Mouse (Mus musculus): ENCODE data around the gene Stap2.

Stap2 gene

DNA sequence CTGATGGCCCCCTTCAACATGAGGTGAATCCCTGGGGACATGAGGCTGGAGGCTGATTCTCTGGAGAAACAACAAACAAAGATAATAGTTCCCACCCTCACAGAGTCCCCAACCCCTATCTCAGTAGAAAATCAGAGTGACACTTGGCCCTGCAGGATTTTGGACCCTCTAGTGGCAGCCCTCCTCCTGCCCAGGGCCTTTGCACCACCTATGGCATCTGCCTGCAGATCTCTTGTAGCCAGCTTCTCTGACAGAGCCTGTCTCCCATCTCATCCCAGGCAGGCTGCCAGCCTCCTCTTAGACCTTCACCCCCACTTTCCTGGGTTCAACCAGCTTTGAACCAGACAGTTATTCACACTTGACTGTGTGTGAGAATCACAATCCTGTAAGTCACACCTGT lies 44.6 kb downstream of the Stap2 start:
- in situ Hi-C loops (cut with MseI, MboI), result loop anchor here in 1 of 2 experiments (10.0 kb wide), 1 partner anchor 54 kb away; no protein-coding TSS in a partner anchor

DNA sequence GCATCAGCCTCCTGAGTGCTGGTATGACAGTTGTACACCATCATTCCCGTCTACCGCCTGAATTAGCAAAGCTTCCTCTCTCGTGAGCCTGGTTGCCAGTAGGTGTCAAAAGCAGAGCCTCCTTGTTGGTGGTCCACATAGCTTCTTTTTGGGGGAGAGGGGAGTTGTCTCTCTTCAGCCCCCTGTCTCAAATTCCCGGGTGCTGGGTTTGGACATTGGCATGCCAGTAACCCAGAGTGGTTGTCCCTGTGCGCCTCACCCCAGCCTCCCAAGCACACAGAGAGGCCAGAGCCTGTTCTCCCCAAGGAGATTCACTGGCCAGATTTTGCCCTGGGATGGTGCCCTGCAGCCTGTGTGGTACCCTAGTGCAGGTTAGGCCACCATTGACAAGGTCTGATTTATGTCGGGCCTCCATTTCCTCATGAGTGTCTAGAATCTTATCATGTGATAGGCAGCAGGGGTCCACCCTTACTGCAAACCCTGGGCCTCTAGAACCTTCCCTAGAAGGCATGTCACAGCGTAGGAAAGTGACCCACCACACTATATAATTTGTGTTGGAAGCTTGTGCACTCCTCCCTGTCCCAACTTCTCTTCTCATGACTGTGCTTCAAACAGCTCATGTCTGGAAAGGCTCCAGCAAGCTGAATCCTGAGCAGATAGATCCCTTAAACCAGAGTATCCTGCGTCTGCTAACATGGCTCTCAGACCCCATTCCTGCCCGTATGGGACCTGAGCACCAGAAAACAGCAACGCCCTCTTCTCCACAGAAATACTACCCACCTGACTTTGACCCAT lies 45.2 kb downstream of the Stap2 start:
- in situ Hi-C loops (cut with MseI, MboI), result loop anchor here in 1 of 2 experiments (10.0 kb wide), 1 partner anchor 55 kb away; no protein-coding TSS in a partner anchor

DNA sequence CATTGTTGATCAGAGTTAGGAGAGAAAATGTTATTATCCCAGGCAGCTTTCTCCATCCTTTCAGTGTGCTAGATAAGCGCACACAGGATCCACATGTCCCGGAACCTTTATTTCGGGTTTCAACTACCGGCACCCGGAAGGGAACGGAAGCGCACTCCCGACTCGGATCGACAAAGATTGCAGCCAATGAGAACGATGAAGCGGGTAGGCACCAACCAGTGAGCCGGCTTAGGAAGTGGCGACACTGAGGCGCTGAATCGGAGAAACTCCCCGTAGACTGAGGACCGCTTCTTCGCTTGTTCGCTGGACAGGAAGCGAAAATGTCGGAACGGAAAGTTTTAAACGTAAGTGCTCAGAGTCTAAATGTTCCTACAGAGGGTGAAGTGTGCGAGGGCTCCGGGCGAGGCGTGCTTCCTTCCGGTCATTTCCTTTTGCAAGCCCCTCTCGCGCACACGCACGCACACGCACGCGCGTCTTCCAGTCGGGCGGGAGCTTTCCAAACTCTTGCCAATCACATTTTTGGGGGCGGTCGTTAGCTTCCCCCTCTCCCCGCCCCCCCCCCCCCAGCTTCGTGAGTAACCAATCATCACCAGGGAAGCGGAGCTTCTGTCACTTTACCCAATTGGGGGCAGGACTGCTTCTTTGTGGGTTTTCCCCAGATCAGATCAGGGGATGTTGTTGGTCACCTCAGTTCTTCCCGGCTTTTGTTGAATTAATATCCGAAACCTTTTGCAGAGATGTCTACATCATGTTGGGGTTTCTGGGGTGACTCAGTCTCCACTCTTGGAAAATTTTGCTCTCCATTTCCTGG lies 46.3 kb downstream of the Stap2 start, which contains the start of gene Yju2:
Gene Yju2 (plus strand): TSS at position 182 of the 811 bp plus-strand sequence.
- in situ Hi-C loops (cut with MseI, MboI), result no loop called here

DNA sequence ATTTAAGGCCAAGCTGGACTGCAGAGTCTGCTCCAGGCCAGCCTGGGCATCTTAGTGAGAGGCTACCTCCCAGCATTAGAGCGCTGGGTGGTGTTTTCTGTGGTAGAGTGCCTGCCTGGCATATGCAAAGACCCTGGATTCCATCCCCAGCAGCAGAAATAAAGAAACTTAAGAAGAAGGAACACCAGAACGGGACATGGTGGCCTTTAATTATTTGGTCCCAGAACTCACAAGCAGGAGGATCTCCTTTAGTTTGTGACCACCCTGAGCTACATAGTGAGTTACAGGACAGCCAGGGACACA lies 46.8 kb downstream of the Stap2 start:
- in situ Hi-C loops (cut with MseI, MboI), result no loop called here

DNA sequence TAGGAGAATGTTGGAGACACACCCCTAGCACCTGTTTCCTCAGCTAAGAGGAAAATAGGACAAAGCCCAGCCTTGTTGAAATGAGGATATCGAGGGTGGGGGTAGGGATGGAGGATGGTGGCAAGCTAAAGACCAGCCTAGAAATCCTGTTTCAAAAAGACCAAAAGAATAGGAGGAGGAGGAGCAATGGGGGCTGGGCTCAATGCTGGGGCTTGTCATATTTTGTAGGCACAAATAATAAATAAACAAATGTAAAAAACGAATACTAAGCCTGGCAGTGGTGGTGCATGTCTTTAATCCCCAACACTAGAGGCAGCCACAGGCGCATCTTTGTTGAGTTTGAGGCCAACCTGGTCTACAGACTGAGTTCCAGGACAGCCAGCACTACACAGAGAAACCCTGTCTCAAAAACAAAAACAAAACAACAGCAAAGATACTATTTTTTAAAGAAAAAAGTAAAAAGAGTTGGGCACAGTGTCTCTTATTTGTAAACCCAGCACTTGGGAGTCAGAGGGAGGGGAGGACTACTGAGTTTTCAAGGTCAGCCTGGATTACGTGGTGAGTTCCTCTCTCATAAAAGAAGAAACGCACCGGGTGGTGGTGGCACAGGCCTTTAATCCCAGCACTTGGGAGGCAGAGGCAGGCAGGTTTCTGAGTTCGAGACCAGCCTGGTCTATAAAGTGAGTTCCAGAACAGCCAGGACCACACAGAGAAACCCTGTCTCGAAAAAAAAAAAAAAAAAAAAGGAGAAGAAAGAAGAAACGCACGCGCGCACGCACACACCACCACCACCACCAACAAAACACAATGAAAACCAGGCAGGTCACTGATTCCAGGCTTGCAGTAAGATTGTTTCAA lies 47.4 kb downstream of the Stap2 start:
- in situ Hi-C loops (cut with MseI, MboI), result no loop called here

DNA sequence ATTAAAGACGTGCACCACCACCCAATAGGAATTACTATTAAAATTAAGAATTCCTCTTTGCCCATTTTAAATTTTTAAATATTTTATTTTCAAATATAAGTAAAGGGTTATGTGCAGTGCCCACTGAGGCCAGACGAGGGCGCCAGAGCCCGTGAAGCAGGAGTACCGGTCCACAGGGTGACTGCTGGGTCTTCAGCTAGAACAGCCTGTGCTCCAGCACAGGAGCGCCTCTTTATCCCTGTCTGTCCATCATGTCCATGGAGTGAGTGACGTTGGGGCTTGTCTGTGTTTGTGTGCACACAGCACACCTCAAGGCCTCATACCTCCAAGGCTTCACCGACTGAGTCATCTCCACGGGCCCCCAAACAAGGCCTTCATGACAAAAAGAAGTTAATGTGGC lies 48.2 kb downstream of the Stap2 start:
- in situ Hi-C loops (cut with MseI, MboI), result no loop called here

DNA sequence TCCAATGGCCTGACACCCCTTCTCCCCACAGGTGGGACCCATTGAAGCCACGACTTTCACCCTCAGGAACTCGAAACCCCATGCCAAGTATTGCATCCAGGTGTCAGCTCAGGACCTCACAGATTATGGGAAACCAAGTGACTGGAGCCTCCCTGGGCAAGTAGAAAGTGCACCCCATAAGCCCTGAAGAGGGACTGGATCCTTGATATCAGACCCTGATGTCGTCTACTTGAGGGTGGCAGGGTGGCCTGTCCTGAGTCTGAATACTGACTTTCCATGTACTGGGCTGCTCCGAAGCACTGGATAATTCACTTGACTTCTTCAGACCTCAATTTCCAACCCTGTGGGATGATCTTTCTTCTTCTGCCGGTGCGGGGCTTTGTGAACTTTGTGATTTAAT lies 48.8 kb downstream of the Stap2 start:
- in situ Hi-C loops (cut with MseI, MboI), result no loop called here

DNA sequence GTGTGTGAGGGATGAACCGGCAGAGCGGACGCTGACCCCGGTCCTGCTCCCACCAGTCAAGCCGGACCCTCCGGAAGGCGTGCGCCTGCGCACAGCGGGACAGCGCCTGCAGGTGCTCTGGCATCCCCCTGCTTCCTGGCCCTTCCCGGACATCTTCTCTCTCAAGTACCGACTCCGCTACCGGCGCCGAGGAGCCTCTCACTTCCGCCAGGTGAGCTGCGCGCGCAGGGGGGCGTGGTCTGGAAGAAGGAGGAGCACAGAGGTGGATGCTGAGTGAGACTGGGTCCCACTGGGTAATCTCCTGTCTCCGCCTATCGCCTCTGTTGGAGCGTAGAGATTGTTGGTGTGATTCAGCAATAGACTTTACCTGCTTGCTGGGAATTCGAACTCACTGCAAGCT lies 49.3 kb downstream of the Stap2 start:
- in situ Hi-C loops (cut with MseI, MboI), result no loop called here

DNA sequence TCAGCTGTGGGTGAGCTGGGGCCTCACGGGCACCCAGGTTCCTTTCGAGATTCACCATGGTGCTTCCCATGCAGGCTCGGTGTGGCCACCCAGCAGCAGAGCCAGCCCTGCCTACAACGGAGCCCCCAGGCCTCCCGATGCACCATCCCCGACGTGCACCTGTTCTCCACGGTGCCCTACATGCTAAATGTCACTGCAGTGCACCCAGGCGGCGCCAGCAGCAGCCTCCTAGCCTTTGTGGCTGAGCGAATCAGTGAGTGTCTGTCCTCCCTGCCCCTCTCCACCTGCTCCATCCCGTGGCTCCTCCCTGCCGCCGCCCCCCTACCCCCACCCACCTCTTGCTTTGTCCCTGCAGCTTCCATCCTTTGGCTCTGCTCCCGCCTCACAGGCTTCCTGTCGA lies 51.2 kb downstream of the Stap2 start:
- in situ Hi-C loops (cut with MseI, MboI), result no loop called here

DNA sequence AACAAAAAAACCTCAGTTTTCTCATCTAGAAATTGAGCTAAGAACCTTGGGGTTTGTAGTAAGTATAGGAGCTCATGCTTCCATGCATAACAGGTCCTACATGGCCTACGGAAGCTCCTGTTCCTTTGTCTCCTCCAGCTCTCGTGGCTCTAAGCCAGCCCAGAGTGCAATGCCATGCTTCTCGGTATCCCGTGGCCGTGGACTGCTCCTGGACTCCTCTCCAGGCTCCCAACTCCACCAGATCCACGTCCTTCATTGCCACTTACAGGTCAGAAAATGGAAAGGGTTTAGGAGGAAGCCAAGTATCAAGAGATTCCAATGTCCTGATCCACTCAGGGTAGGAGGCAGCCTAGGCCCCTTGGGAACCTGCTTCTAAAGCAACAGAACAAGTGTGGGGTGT lies 51.6 kb downstream of the Stap2 start:
- in situ Hi-C loops (cut with MseI, MboI), result no loop called here

DNA sequence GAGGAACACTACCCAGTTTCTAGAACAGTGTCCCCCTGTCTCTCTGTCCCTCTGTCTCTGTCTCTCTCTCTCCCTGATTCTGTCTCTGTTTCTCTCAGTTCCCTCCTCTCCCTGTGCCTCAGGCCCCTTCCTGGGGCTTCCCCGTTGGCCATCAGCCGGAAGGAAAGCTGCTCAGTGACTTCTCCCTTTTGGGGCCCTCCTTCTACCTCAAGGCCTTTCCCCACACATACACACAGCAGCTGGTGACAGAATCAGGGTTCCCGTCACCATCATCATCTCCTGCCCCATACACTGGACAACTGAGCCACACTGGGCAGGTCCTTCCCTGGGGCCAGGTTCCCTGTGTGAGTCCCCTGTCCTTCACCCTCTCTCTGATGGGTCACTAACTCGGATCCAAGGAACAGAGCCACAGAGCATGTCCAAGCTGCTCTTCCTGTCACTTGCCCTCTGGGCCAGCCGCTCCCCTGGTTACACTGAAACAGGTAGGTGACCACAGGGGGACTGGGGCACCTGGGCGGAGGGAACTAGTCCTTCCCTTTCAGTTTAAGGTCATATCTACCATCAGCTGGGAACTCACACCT lies 52.8 kb downstream of the Stap2 start, which contains the start of gene Ebi3:
Gene Ebi3 (plus strand): TSS at position 194 of the 581 bp plus-strand sequence.
- in situ Hi-C loops (cut with MseI, MboI), result no loop called here

DNA sequence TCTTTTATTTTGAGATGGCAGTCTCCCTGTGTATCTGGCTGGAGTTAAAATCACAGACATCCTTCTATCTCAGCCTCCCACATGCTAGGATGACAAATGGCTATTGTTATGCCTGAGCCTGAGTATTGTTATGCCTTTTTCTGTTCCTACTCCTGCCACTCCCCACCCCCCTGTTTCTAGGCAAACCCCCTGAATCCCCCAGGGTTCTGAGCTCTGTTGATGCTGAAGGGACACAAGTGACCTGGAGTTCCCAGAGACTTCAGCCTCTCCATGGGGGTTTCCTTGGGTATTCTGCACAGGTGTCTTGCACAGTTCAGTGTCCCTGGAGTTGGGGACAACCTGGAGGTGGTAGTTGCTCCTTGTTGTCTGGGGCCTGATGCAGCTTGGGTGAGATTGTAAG lies 53.3 kb downstream of the Stap2 start:
- in situ Hi-C loops (cut with MseI, MboI), result no loop called here

DNA sequence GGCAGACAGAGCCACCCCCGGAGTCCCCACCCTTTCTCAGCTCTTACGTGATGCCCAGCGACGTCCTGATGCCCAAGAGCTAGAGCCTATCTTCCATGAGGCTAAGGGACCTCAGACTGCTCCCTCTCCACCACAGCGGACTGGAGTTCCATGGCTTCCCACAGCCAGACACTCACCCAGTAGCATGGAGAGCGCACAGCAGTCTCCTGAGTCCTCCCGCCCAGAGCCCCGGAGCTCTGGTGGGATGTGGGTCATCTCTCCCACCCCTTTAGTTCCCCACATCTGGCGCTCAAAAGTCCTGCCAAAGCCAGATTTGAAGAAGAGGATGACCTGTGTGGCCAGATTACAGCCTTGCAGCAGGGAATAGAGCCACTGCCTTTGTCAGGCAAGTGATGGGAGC lies 54.8 kb downstream of the Stap2 start:
- in situ Hi-C loops (cut with MseI, MboI), result no loop called here

DNA sequence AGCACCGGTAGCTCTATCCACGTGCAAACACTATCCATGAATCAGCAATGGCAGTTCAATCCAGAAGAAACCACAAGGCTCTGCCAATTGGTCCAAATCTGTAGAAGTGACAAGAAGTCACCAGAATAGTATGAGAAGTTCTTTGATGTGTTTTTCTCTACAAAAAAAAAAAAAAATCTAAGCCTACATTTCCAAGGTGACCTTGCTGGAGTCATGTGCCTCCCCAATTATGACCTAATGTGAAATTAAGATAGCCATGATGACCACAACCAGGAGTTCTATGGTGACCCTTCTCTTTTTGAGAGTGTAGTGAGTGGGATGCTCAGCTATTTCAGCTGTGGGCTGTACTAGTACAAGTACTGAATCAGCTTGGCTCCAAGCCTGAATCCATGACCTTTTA lies 56.0 kb downstream of the Stap2 start, which contains the start of gene Zfp119b:
Gene Zfp119b (minus strand): TSS at position 101 of the 400 bp plus-strand sequence.
- in situ Hi-C loops (cut with MseI, MboI), result no loop called here

DNA sequence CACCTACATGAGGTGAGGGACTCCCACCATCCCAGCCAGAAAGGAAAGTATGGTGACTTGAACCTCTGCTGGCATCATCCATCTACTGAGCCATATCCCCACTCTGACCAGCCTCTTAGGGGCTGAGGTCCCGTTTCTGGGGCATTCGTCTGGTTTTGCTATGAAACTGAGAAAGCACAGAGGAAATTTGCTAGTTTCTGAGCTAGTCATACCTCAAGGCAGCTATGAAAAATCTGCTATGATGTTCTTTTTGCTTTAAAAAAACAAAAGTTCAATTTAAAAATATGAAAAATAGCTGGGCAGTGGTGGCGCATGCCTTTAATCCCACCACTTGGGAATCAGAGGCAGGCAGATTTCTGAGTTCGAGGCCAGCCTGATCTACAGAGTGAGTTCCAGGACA lies 56.7 kb downstream of the Stap2 start:
- in situ Hi-C loops (cut with MseI, MboI), result no loop called here

Measured in mouse trophoblast stem cell (cell line).